Mouse (Mus musculus) forebrain, embryonic 12.5 days (tissue): ENCODE measurements around the gene Tesc. TPM values are rescaled to one million over a fixed set of nuclear protein-coding genes. Genes with fewer than 3 reads are reported as not detected.

Experiments used
- ATAC-seq: fragments of 200-750 bp; cut with Nextera tagmentation; 2 replicates; pipeline ENCODE4 v1.8.0; 2017; ENCODE audit warnings: moderate TSS enrichment; ENCODE audit not compliant: low FRiP score
- H3K27ac ChIP-seq: fragments of 300-500 bp; sonication (generic); 2 replicates; pipeline ENCODE4 v1.5.1; 2016; ENCODE audit warnings: mild to moderate bottlenecking
- H3K27me3 ChIP-seq: fragments of 300-500 bp; sonication (generic); 2 replicates; pipeline ENCODE4 v1.6.1; 2016; ENCODE audit warnings: mild to moderate bottlenecking
- H3K36me3 ChIP-seq: fragments of 300-500 bp; sonication (generic); replicated peaks from 2 replicates; pipeline ENCODE4 v1.6.1; 2016; ENCODE audit warnings: mild to moderate bottlenecking
- H3K4me1 ChIP-seq: fragments of 300-500 bp; sonication (generic); 2 replicates; pipeline ENCODE4 v1.6.1; 2016
- H3K4me2 ChIP-seq: fragments of 300-500 bp; sonication (generic); 2 replicates; pipeline ENCODE4 v1.6.1; 2016; ENCODE audit warnings: mild to moderate bottlenecking, moderate library complexity
- H3K4me3 ChIP-seq: fragments of 300-500 bp; sonication (generic); replicated peaks from 2 replicates; pipeline ENCODE4 v1.5.1; 2016; ENCODE audit warnings: mild to moderate bottlenecking
- H3K9ac ChIP-seq: fragments of 300-500 bp; sonication (generic); 2 replicates; pipeline ENCODE4 v1.6.1; 2016; ENCODE audit warnings: mild to moderate bottlenecking
- H3K9me3 ChIP-seq: fragments of 300-500 bp; sonication (generic); 2 replicates; pipeline ENCODE4 v1.6.1; 2016
- WGBS: fragments of 180-500 bp; shearing (Covaris S2); methylation state at CpG from one replicate; pipeline ENCODE4 v1.1.7; 2016; 5-methylcytosine and 5-hydroxymethylcytosine counted together
- polyA plus RNA-seq: library from polyadenylated mRNA; unstranded; fragments of >200 nt; fragmentation: Nextera tagmentation; extraction: Ambion mirVana; gene quantifications from 2 replicates; pipeline ENCODE4 v1.2.1, GENCODE M21; 2016

Gene Tesc
- polyA plus RNA-seq, 1 experiment from 2014 or later: 4.7 TPM

GRCm38 (mm10) chr5:118019905-118020304 lies 7.6 kb upstream of the Tesc start:
- H3K9ac ChIP-seq: no peak overlapping the region
- no peak overlapping the region for H3K4me2 ChIP-seq
- peaks cover 5% of the 10 kb centered on the region for H3K4me1 ChIP-seq
- no peak overlapping the region for H3K27ac ChIP-seq
- no peak overlapping the region for H3K4me3 ChIP-seq
- no peak for ATAC-seq
- H3K36me3 ChIP-seq: no peaks in the 10 kb centered on the region
- H3K9me3 ChIP-seq: no peaks in the 10 kb centered on the region
- peaks cover 10% of the 10 kb centered on the region; the same call in 1 of the 2 replicates for H3K27me3 ChIP-seq
- WGBS: 72% methylated on average over 11 of the region's 11 CpGs

DNA sequence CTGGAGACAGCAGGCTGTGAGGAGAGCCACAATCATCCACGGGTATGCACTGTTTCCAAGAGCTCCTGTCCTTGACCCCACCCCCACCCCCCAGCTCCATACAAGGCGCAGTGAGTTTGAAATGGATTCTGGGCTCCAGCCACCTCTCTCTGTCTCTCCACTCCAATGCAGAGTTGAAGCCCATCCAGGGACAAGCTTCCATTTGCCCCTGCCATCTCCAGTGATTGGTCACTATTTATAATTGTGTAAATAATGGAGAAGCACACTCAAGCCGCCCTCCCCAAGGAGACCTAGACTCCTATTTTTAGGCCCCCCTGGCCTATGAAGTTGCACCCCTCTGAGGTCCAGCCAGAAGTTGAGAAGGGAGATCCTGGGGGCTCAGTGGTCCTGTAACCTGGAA lies 4.5 kb upstream of the Tesc start:
- WGBS: 66% methylated on average over 3 of the region's 3 CpGs
- no peaks in the 10 kb centered on the region for H3K36me3 ChIP-seq
- H3K9me3 ChIP-seq: no peaks in the 10 kb centered on the region
- no peak overlapping the region for H3K27ac ChIP-seq
- no peak overlapping the region for H3K4me3 ChIP-seq
- peaks cover 37% of the 10 kb centered on the region for H3K27me3 ChIP-seq
- ATAC-seq: no peak
- peaks cover 24% of the 10 kb centered on the region for H3K4me1 ChIP-seq
- no peak overlapping the region for H3K9ac ChIP-seq
- no peak overlapping the region for H3K4me2 ChIP-seq

DNA sequence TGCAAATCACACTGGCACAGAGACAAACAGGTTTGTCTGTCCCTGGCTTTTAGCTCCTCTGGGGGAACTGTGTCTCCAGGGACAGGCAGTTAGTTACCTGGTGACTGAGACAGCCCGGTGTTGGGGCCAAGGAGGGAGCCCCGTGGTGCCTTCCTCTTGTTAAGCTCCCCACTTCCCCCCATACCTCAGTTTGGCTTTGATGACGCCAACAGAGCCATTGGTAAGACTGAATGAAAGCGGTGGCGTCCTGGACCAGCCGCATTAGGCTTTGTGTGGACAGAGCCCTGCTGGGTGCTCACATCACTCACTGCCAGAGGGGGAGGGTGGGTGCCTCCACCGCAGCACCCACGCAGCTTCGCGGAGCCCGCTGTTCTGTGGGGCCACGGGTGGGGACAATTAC lies 1.7 kb upstream of the Tesc start:
- no peak overlapping the region for H3K4me2 ChIP-seq
- 5% methylated on average over 12 of the region's 12 CpGs for WGBS

GRCm38 (mm10) chr5:118026343-118026742 lies 1.2 kb upstream of the Tesc start:
- peak overlapping the region; percentile 64; the same call in 1 of the 2 replicates for H3K4me3 ChIP-seq
- H3K36me3 ChIP-seq: no peaks in the 10 kb centered on the region
- 1% methylated on average over 13 of the region's 13 CpGs for WGBS
- H3K27ac ChIP-seq: no peak overlapping the region
- H3K9ac ChIP-seq: no peak overlapping the region
- peaks cover 46% of the 10 kb centered on the region for H3K4me1 ChIP-seq
- peaks cover 62% of the 10 kb centered on the region for H3K27me3 ChIP-seq
- H3K9me3 ChIP-seq: no peaks in the 10 kb centered on the region
- no peak for ATAC-seq
- peak overlapping the region; percentile 97 for H3K4me2 ChIP-seq

More for the DNA sequence above, 1.7 kb upstream of the Tesc start:
- Histone ChIP-seq H3K4me3 (no peak overlapping the region), H3K9ac (no peak overlapping the region), H3K9me3 (no peaks in the 10 kb centered on the region), H3K4me1 (peaks cover 44% of the 10 kb centered on the region), H3K27me3 (peaks cover 58% of the 10 kb centered on the region), H3K36me3 (no peaks in the 10 kb centered on the region), H3K27ac (no peak overlapping the region)
- no peak for ATAC-seq

- Histone ChIP-seq H3K4me3 (peak overlapping the region; percentile 64), H3K9ac (peak overlapping the region; percentile 52), H3K4me2 (peak overlapping the region; percentile 97), H3K36me3 (no peaks in the 10 kb centered on the region), H3K27ac (no peak overlapping the region), H3K9me3 (no peaks in the 10 kb centered on the region), H3K27me3 (peaks cover 65% of the 10 kb centered on the region), H3K4me1 (peaks cover 50% of the 10 kb centered on the region)
- WGBS: under 1% methylated on average over 39 of the region's 39 CpGs
- no peak for ATAC-seq
These were observed 344 bp upstream of the Tesc start for GRCm38 (mm10) chr5:118027101-118027697.

DNA sequence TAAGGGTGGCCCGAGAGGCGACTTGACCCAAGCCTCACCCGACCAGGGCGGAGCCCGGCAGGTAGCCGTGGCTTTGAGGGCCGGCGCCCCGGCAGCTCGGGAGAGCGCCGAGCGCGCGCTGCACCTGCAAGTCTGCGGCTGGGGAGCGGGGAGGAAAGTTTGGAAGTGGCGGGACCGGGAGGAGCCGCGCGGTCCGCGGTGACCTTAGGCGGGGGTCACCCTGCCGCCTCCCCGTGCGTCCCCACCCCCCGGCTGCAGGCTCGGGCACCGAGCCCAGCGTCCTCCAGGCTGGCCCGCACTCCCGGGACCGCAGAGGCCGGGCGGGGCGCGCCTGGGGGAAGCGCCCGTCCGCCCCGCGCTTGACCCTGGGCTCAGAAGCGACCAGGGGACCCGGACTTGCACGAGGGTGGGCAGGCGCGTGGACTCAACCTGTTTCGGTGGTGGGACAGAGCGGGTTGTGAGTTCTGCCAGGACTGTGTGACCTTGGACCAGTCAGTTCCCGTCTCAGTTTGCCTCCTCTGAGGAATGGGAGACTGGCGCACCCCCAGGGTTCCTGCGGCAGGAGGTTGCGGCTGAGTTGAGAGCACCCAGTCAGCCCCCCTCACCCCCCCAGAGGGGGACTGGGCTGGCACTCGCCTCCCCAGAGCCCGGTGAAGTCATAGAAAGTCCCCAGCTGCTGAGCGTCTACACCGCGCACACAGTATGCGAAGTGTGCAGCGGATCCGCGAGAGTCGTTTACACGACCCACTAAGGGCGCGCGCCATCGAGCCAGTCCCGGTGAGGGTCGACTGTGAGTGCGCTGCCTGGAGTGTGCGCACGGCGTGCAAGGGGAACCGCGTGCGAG lies 870 bp downstream of the Tesc start:
- Histone ChIP-seq H3K27me3 (peaks cover 65% of the 10 kb centered on the region), H3K36me3 (no peaks in the 10 kb centered on the region), H3K9me3 (no peaks in the 10 kb centered on the region), H3K4me2 (peak overlapping the region; percentile 97), H3K9ac (peak overlapping the region; percentile 52), H3K4me3 (peak overlapping the region; percentile 64), H3K4me1 (peaks cover 50% of the 10 kb centered on the region), H3K27ac (no peak overlapping the region)
- 2% methylated on average over 79 of the region's 79 CpGs for WGBS
- 0 out of 2 replicates have a peak, but pooled peaks have one; percentile 9 for ATAC-seq

GRCm38 (mm10) chr5:118029035-118029408 lies 1.5 kb downstream of the Tesc start:
- H3K27me3 ChIP-seq: peaks cover 65% of the 10 kb centered on the region
- H3K9ac ChIP-seq: no peak overlapping the region
- peak overlapping the region; percentile 64 for H3K4me3 ChIP-seq
- no peak overlapping the region for H3K27ac ChIP-seq
- peaks cover 50% of the 10 kb centered on the region for H3K4me1 ChIP-seq
- 6% methylated on average over 12 of the region's 12 CpGs for WGBS
- ATAC-seq: peak; percentile 21; the same call in 1 of the 2 replicates
- H3K9me3 ChIP-seq: no peaks in the 10 kb centered on the region
- peak overlapping the region; percentile 97 for H3K4me2 ChIP-seq
- H3K36me3 ChIP-seq: no peaks in the 10 kb centered on the region

GRCm38 (mm10) chr5:118029420-118029819 lies 1.9 kb downstream of the Tesc start:
- Histone ChIP-seq H3K4me1 (peaks cover 50% of the 10 kb centered on the region), H3K27ac (no peak overlapping the region), H3K9ac (peak overlapping the region; percentile 36; the same call in 1 of the 2 replicates), H3K9me3 (no peaks in the 10 kb centered on the region), H3K4me3 (peak overlapping the region; percentile 64), H3K4me2 (peak overlapping the region; percentile 97), H3K27me3 (peaks cover 65% of the 10 kb centered on the region), H3K36me3 (no peaks in the 10 kb centered on the region)
- WGBS: 2% methylated on average over 10 of the region's 10 CpGs
- peak; percentile 50; the same call in 1 of the 2 replicates for ATAC-seq

GRCm38 (mm10) chr5:118030022-118030675 lies 2.6 kb downstream of the Tesc start:
- Histone ChIP-seq H3K27ac (no peak overlapping the region), H3K4me1 (peaks cover 50% of the 10 kb centered on the region), H3K9ac (no peak overlapping the region), H3K9me3 (0 out of 2 replicates have a peak, but pooled peaks cover 7% of the 10 kb centered on the region), H3K36me3 (no peaks in the 10 kb centered on the region), H3K4me2 (no peak overlapping the region), H3K27me3 (peaks cover 64% of the 10 kb centered on the region), H3K4me3 (no peak overlapping the region)
- no peak for ATAC-seq
- WGBS: 92% methylated on average over 9 of the region's 9 CpGs

GRCm38 (mm10) chr5:118031059-118031458 lies 3.5 kb downstream of the Tesc start:
- Histone ChIP-seq H3K4me1 (peaks cover 46% of the 10 kb centered on the region), H3K9me3 (0 out of 2 replicates have a peak, but pooled peaks cover 8% of the 10 kb centered on the region), H3K9ac (no peak overlapping the region), H3K27ac (no peak overlapping the region), H3K36me3 (no peaks in the 10 kb centered on the region), H3K4me3 (no peak overlapping the region), H3K4me2 (no peak overlapping the region), H3K27me3 (peaks cover 55% of the 10 kb centered on the region)
- 64% methylated on average over 4 of the region's 5 CpGs for WGBS
- ATAC-seq: no peak

- H3K9ac ChIP-seq: no peak overlapping the region
- no peak for ATAC-seq
- peaks cover 51% of the 10 kb centered on the region for H3K27me3 ChIP-seq
- H3K27ac ChIP-seq: no peak overlapping the region
- no peak overlapping the region for H3K4me3 ChIP-seq
- no peaks in the 10 kb centered on the region for H3K36me3 ChIP-seq
- 31% methylated on average over 4 of the region's 4 CpGs for WGBS
- H3K4me2 ChIP-seq: no peak overlapping the region
- 0 out of 2 replicates have a peak, but pooled peaks cover 8% of the 10 kb centered on the region for H3K9me3 ChIP-seq
- H3K4me1 ChIP-seq: peaks cover 41% of the 10 kb centered on the region
These were observed 4.0 kb downstream of the Tesc start for GRCm38 (mm10) chr5:118031508-118031907.

GRCm38 (mm10) chr5:118033328-118033727 lies 5.8 kb downstream of the Tesc start:
- 56% methylated on average over 4 of the region's 4 CpGs for WGBS
- Histone ChIP-seq H3K27ac (no peak overlapping the region), H3K4me2 (no peak overlapping the region), H3K4me1 (peaks cover 37% of the 10 kb centered on the region), H3K27me3 (peaks cover 32% of the 10 kb centered on the region), H3K9ac (no peak overlapping the region), H3K9me3 (0 out of 2 replicates have a peak, but pooled peaks cover 8% of the 10 kb centered on the region), H3K36me3 (no peaks in the 10 kb centered on the region), H3K4me3 (no peak overlapping the region)
- no peak for ATAC-seq
